Mouse (Mus musculus): Measurements from ENCODE around the gene Rspo1. TPM values are rescaled to one million over a fixed set of nuclear protein-coding genes. Genes with fewer than 3 reads are reported as not detected.

Rspo1 gene
- total RNA-seq, 2 experiments from 2014 or later = 3.1 to 3.6 TPM

DNA sequence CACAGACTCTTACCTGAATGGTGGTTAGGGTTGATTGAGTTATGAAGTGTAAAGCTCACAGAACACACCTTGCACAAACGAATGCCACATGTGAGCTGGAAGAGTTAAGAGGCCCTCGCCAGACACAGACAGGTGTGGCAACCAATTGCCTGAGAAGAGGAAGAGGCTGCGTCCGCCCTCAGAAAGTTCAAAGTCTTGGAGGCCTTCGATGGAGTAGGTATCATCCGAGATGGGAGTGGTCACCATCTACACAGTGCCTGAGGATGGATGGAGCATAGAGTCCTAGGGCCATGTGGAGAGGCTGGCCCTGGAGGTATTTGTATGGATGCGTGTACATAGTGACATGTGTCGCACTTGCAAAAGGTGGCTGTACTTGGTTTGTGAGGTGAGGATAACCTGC is 15.1 kb upstream of the Rspo1 start:
- intact Hi-C loops (cut with DNase I) = no loop called here
- no peak for DNase-seq (ENCODE audit: low spot score)

DNA sequence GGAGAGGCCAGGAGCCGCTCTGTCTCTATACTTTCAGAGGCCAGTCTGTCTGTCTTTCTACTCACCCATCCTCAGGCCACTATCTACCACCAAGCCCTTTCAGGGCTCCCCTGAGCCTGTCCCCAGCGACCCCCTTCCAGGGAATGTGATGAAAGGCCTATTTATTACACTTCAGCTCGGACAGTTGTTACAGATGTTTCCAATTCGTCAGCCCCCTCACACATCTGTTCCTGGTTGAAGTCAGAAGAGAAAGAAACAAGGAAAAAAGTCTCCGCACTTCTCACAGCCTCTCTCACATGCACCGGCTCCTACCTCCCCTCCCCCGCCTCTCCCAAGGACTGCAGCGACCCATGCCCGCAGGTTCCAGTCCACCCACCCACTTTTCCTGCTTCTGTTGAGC is 13.9 kb upstream of the Rspo1 start:
- no peak for DNase-seq (ENCODE audit: low spot score)
- intact Hi-C loops (cut with DNase I) = no loop called here

GRCm38 (mm10) chr4:124973296-124973695 is 12.9 kb upstream of the Rspo1 start:
- intact Hi-C loops (cut with DNase I) = no loop called here
- DNase-seq (ENCODE audit: low spot score) = no peak

DNA sequence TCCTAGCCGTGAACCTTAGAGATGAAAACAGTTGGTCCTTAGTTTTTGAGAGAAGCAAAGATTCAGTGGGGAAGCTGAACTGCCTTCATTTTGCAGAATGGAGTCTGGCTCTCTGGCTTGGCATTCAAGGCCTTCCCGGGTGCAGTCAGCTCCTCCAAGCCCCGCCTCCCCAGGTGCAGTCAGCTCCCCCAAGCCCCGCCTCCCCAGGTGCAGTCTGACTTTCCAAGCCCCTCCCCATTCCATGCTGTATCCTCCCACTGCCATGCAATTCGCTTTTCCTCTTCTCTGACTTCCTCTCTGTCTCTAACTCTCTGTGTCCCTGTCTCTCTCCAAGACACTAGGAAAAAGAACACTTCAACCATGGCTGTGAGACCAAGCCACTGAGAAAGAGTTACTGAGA is 8.0 kb upstream of the Rspo1 start:
- no peak for DNase-seq (ENCODE audit: low spot score)
- intact Hi-C loops (cut with DNase I) = no loop called here

GRCm38 (mm10) chr4:124983893-124984526 is 2.2 kb upstream of the Rspo1 start:
- intact Hi-C loops (cut with DNase I) = no loop called here

GRCm38 (mm10) chr4:124984871-124985670 is 1.2 kb upstream of the Rspo1 start:
- DNase-seq (ENCODE audit: low spot score) = no peak
- intact Hi-C loops (cut with DNase I) = no loop called here

More at GRCm38 (mm10) chr4:124983893-124984526, 2.2 kb upstream of the Rspo1 start:
- no peak for DNase-seq (ENCODE audit: low spot score)

DNA sequence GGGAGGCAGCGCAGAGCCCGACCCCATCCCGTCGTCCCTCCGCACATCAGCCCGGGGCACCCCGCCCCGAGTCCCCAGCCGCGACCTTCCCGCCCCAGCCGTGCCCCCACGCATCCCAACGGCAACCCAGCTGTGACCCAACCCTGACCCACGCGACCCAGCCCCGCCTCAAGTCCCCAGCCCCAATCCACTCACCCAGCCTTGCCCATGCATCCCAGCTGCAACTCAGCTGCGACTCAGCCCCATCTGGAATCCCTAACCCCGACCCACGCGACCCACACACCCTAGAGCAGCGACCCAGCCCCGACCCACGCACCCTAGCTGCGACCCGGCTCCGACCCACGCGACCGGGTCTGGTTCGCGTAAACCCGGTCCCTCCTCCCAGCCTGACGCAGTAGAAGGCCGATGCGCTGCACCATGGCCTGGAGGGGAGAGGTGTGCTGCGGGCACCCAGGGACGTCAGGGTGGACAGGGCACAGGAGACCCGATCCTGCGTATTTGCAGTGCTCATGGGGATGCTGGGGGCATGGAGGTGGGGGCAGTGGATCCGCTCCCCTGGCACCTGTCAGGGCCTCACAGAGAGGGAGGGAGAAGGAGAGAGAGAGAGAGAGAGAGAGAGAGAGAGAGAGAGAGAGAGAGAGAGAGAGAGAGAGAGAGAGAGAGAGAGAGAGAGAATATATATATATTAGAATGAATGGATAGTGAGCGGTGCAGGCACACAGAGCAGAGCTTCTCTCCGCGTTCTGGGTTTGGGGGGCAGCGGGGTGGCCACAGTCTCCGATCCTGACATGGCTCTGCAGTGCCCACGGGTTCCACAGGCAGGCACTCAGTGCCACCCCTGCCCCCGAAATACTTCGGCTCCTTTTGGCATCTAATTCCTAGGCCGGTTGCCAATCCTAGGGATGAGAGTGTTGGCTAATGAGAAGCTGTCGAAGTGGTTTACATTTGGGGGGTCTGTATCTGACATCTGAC is 795 bp downstream of the Rspo1 start:
- intact Hi-C loops (cut with DNase I) = no loop called here
- DNase-seq (ENCODE audit: low spot score) = no peak

DNA sequence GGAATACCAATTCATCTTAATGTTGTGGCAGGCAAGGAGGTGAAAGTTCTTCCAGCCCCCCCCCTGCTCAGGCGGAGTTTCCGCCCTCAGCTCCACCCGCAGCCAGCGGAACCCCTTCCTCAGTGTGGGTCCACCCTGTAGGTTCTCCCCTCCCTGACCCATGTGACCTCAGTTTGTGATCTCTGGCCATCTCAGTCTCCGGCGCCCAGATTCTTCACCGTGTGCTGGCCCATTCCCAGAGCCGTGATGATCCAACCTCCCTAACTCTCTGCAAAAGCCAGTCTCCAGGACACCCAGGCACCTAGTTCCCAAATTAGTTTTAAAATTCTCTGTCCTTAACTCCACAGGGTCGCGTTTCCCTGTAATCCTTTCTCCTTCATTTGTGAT is 1.5 kb downstream of the Rspo1 start:
- intact Hi-C loops (cut with DNase I) = no loop called here
- no peak for DNase-seq (ENCODE audit: low spot score)

DNA sequence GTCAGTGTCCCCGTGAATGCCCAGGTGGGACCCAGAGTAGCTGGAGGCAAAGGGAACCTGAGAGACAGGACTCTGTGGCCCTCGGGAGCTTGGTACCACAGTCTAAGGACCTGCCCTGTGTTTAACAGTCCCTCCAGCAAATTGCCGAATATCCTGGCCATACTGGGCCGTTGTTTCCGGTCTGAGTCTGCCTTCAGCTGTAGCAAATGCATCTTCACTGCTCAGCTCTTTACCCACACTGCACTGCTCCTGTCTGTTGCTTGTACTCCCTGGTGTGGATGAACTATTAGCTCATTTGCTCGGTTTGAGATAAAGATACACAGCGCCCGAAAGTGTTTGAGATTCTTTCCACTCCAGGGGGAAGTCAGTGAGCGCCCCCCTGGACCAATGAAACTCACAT is 2.2 kb downstream of the Rspo1 start:
- intact Hi-C loops (cut with DNase I) = no loop called here
- DNase-seq (ENCODE audit: low spot score) = no peak

DNA sequence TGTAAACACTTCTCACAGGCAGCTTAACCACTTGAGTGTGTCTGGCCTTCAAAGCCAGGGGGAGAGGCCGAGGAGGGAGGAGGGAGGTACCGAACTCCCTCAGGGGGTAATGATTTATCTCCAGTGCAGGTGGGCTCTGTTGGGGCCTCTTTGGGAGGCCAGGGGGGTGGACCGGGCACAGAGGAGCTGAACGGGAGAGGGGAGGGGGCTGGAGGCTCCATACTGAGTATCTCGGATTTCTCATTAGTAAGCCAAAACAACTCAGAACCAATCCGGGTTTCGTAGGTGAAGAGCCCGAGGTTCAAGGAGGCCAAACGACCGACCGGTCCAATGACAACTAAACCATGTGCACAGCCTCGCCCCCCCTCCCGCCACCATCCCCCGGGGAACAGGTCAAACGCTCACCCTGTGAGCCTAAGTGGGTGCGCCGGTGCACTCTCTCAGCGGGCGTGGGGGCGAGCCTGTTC is 3.6 kb downstream of the Rspo1 start:
- no peak for DNase-seq (ENCODE audit: low spot score)

GRCm38 (mm10) chr4:124990325-124990724 is 4.1 kb downstream of the Rspo1 start:
- intact Hi-C loops (cut with DNase I) = no loop called here
- no peak for DNase-seq (ENCODE audit: low spot score)

More for the DNA sequence above, 3.6 kb downstream of the Rspo1 start:
- intact Hi-C loops (cut with DNase I) = no loop called here

DNA sequence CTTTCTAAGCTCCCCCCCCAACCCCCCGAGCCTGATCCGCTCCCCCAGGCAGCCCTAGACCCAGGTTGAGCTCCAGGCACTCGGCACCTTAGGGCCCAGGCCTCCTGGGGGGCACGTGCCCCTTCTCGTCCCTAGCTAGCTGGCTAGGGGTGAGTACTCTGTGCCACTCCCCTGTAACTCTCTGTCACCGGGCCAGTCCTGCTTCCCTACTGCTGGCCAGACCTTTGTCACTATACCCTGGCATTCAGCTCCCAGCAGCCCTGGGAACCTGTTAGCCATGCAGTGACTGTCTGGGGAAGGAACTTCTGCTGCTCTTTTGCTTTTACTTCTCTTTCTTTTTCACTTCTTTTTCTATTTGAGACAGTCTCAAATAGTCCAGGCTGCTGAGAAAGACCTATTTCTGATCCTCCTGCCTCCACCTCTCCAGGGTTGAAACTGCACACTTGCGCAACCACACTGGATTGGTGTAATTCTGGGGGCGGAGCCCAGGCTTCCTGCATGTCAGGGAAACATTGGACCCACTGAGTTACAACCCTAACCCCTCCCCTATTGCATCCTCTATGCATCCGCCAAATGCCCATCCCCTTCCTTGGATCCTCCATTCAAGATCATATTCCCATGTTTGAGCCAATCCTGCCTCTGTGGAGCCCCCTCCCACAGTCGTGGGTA is 11.4 kb downstream of the Rspo1 start:
- intact Hi-C loops (cut with DNase I) = no loop called here
- no peak for DNase-seq (ENCODE audit: low spot score)

DNA sequence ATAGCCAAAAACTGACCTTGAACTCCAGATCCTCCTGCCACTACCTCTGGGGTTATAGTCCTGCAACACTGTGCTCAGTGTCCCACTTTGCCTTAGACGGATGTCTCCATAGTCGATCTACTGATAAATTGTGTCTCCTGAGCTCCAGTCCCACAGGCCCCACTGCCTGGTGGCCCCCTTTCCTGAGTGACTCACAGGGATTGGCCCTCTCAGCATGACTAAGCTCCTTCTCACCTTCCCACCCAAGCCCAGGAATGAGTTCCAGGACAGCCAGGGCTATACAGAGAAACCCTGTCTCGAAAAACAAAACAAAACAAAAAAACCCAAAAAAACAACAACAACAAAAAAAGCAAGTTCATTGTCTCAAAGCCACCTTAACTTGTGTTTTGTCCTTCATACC is 13.3 kb downstream of the Rspo1 start:
- intact Hi-C loops (cut with DNase I) = no loop called here

DNA sequence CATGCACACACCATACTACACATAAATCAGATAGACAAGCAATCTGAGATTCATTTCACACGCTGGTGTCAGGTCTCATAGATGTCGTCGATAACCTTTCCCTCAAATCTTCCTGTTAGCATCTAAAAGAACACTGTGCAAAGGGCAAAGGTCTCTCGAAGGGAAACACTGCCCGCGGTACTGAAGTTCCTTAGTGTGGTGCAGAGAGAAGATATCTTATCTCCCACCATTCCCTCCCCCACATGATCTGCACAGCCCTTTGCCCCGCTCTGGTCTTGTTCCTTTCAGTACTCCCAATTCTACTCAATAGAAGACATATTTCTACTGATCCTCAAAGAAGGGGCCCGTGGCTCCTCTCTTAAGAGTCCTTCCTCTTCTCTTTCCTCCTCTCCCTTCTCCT is 16.7 kb downstream of the Rspo1 start:
- no peak for DNase-seq (ENCODE audit: low spot score)
- intact Hi-C loops (cut with DNase I) = no loop called here

More for the DNA sequence above, 13.3 kb downstream of the Rspo1 start:
- no peak for DNase-seq (ENCODE audit: low spot score)

- intact Hi-C loops (cut with DNase I) = no loop called here
- no peak for DNase-seq (ENCODE audit: low spot score)
Observed at GRCm38 (mm10) chr4:125004886-125005285, 18.7 kb downstream of the Rspo1 start.

- intact Hi-C loops (cut with DNase I) = no loop called here
Observed at GRCm38 (mm10) chr4:125007460-125007859, 21.2 kb downstream of the Rspo1 start.

GRCm38 (mm10) chr4:125008220-125008619 is 22.0 kb downstream of the Rspo1 start:
- intact Hi-C loops (cut with DNase I) = no loop called here
- DNase-seq (ENCODE audit: low spot score) = no peak

More at GRCm38 (mm10) chr4:125007460-125007859, 21.2 kb downstream of the Rspo1 start:
- DNase-seq (ENCODE audit: low spot score) = no peak

GRCm38 (mm10) chr4:125008712-125009111 is 22.5 kb downstream of the Rspo1 start:
- intact Hi-C loops (cut with DNase I) = no loop called here

GRCm38 (mm10) chr4:125015806-125016635 is 29.8 kb downstream of the Rspo1 start, which contains the start of gene Gnl2:
Gene Gnl2 (plus strand): TSS chr4:125016585.
- DNase-seq (ENCODE audit: low spot score) = peak; percentile 13
- intact Hi-C loops (cut with DNase I) = no loop called here

More at GRCm38 (mm10) chr4:125008712-125009111, 22.5 kb downstream of the Rspo1 start:
- DNase-seq (ENCODE audit: low spot score) = no peak
